ENCODE assay signal across 7 mouse cellular contexts in the genomic region with DNA sequence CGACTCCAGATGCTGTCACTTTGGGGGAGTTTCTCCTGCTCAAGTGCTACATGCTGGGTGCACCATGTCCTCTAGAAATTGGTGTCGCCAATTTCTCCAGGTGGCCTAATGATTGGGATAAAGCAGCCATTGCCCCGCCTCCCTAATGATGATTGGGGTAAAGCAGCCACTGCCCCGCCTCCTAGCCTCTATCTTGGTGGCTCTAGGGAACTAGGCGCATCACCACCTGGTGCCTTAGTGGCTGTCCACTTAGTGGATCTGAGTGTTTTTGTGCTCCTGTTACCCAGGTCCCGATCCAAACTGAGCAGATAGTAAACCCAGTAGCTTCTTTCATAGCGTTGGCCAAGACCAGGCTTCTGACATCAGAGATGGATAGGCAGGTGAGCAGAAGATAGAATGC. TPM values are rescaled to one million over a fixed set of nuclear protein-coding genes. Genes with fewer than 3 reads are reported as not detected.
DNase-seq lines count a peak whose midpoint lies in the region; ATAC-seq lines count a peak whose summit lies in the region.

No protein-coding gene starts in this region.

- peaks cover 13% of the 10 kb centered on the region; the same call in 1 of the 2 replicates for H3K27me3 ChIP-seq in forebrain, embryonic 15.5 days
- peaks cover 66% of the 10 kb centered on the region for H3K27me3 ChIP-seq in limb, embryonic 13.5 days

- intact Hi-C loops in gastrocnemius, postnatal 36 days (cut with DNase I), result no loop called here

- no peaks in the 10 kb centered on the region for H3K9me3 ChIP-seq in forebrain, embryonic 15.5 days
- no peaks in the 10 kb centered on the region for H3K9me3 ChIP-seq in limb, embryonic 13.5 days

- peak overlapping the region; percentile 47 for H3K9ac ChIP-seq in forebrain, embryonic 15.5 days (replicated peaks)
- H3K9ac ChIP-seq in limb, embryonic 13.5 days, result no peak overlapping the region

- H3K27ac ChIP-seq in forebrain, embryonic 15.5 days (replicated peaks), result no peak overlapping the region
- H3K27ac ChIP-seq in limb, embryonic 13.5 days, result no peak overlapping the region

- peak; percentile 42 for DNase-seq in retina, embryonic 14.5 days (ENCODE audit: low spot score)
- no peak for DNase-seq in retina, postnatal 1 day
- DNase-seq in thymus, postnatal 14 days, result no peak
- no peak for DNase-seq in gastrocnemius, postnatal 36 days
- DNase-seq in spleen, postnatal 10 days (ENCODE audit: low spot score in 2 of 2), result no peak

- WGBS in forebrain, embryonic 15.5 days, result 9% methylated on average over 7 of the region's 7 CpGs
- WGBS in limb, embryonic 13.5 days, result 9% methylated on average over 7 of the region's 7 CpGs

- peaks cover 20% of the 10 kb centered on the region for H3K4me1 ChIP-seq in forebrain, embryonic 15.5 days
- peaks cover 28% of the 10 kb centered on the region for H3K4me1 ChIP-seq in limb, embryonic 13.5 days

- ATAC-seq in forebrain, embryonic 15.5 days (replicated peaks), result peak; percentile 42
- ATAC-seq in limb, embryonic 13.5 days (ENCODE audit: low FRiP score, low read depth), result 0 out of 2 replicates have a peak, but pooled peaks have one; percentile 4

- H3K36me3 ChIP-seq in forebrain, embryonic 15.5 days, result no peaks in the 10 kb centered on the region
- no peaks in the 10 kb centered on the region for H3K36me3 ChIP-seq in limb, embryonic 13.5 days

- peak overlapping the region; percentile 47 for H3K4me3 ChIP-seq in forebrain, embryonic 15.5 days
- peak overlapping the region; percentile 41 for H3K4me3 ChIP-seq in limb, embryonic 13.5 days

- H3K4me2 ChIP-seq in forebrain, embryonic 15.5 days (replicated peaks), result peak overlapping the region; percentile 73
- H3K4me2 ChIP-seq in limb, embryonic 13.5 days (replicated peaks), result peak overlapping the region; percentile 81

RNA-seq across cellular contexts. Expression of gene Pcdh15, which starts 2.0 kb away (rescaled TPM):
- polyA plus RNA-seq in forebrain, embryonic 15.5 days (2015; fragmentation: Nextera tagmentation; extraction: Ambion mirVana), result 5.0 and 6.7 TPM in 2 replicates
- polyA plus RNA-seq in limb, embryonic 13.5 days (2015; fragmentation: Nextera tagmentation; extraction: Ambion mirVana), result 2.6 and 3.2 TPM in 2 replicates
- total RNA-seq in gastrocnemius, postnatal 36 days (2021), result under 1 TPM; 0.05 to 0.15 TPM
